Mouse (Mus musculus): ENCODE data around the gene Rnf44. TPM values are rescaled to one million over a fixed set of nuclear protein-coding genes. Genes with fewer than 3 reads are reported as not detected.

The Rnf44 gene
- 21.2 and 27.7 TPM in 2 replicates for polyA plus RNA-seq (2012; rRNA removed)

DNA sequence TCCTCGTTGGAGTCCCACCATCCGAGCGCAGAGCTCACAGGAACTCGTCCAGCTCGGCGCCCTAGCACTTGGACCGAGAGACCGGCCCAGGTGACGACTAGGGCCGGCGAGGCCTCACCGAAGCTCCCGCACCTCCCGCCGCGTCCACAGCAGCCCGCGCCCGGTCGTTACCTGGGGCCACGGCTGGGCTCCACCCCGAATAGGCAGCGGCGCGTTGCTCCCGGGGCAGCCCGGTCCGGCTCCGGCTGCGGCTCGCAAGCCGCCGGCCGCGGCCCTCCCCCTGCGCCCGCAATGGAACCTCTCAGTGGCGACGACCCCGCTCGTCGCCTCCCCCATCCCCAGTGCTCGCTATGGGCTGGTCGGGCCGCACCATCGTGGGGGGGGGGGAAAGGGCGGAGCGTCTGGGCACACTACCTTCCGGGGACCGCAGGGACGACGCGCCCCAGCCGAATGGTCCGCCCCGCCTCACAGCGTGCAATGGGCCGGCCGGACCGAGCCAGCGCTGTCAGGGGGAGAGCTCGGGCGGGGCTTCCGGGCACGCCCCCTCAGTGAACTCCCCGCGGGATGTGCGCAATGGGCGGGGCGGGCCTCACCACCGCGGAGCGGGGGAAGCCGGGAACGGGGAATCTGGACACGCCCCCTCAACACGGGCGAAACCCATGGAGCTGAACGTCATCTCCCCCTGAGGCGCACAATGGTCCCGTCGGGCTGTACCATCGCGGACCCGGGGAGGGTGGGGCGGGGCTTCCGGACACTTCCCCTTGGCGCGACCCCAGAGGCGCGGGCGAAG, at the start of gene Rnf44:
Gene Rnf44 (minus strand): TSS at position 350 of the 790 bp plus-strand sequence.

DNA sequence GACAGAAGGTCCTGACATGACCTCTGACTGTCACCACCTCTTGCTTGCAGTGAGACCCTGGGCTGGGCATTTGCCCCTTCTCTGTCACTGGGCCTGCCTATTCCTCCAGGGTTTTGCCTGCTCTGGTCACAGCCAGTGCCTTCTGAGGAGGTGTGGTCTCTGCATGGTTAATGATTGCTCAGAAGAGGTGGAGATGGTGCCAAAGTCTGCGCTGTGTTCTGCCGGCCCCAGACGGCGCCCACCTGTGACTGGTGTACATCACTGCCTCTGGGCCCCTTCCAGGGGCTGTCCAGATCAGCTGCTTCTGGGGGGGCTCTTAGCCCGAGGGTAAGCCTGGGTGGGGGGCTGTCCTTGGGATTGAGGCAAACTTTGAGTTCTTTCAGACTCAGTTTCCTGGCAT, 7.5 kb upstream of the Rnf44 start, which contains the start of gene Cdhr2:
Gene Cdhr2 (plus strand): TSS at position 219 of the 400 bp plus-strand sequence.

Other genes with a start within 250 kb of the Rnf44 start
- gene Thoc3, start 225.1 kb downstream of the Rnf44 start, polyA plus RNA-seq (2012; rRNA removed) = 16.1 and 16.2 TPM in 2 replicates
- 2.7 and 3.2 TPM in 2 replicates for gene Simc1, start 190.1 kb downstream of the Rnf44 start, polyA plus RNA-seq (2012; rRNA removed)
- gene 4833439L19Rik, start 128.5 kb downstream of the Rnf44 start, polyA plus RNA-seq (2012; rRNA removed) = 20.1 and 23.4 TPM in 2 replicates
- gene Arl10, start 118.9 kb downstream of the Rnf44 start, polyA plus RNA-seq (2012; rRNA removed) = 4.6 and 6.1 TPM in 2 replicates
- 28.1 and 29.1 TPM in 2 replicates for gene Nop16, start 103.8 kb downstream of the Rnf44 start, polyA plus RNA-seq (2012; rRNA removed)
- gene Higd2a, start 103.7 kb downstream of the Rnf44 start, polyA plus RNA-seq (2012; rRNA removed) = 40.8 and 55.3 TPM in 2 replicates
- gene Cltb, start 82.6 kb downstream of the Rnf44 start, polyA plus RNA-seq (2012; rRNA removed) = 14.4 and 15.5 TPM in 2 replicates
- 11.7 and 11.8 TPM in 2 replicates for gene Faf2, start 72.1 kb downstream of the Rnf44 start, polyA plus RNA-seq (2012; rRNA removed)
- gene Cdhr2, start 7.6 kb upstream of the Rnf44 start, polyA plus RNA-seq (2012; rRNA removed) = 6.0 and 6.7 TPM in 2 replicates
- gene Gprin1, start 56.0 kb upstream of the Rnf44 start, polyA plus RNA-seq (2012; rRNA removed) = 0.02 and 0.06 TPM in 2 replicates
- not detected in 2 replicates for gene Sncb, start 72.7 kb upstream of the Rnf44 start, polyA plus RNA-seq (2012; rRNA removed)
- gene Eif4e1b, start 90.1 kb upstream of the Rnf44 start, polyA plus RNA-seq (2012; rRNA removed) = not detected in 2 replicates
- gene Tspan17, start 95.5 kb upstream of the Rnf44 start, polyA plus RNA-seq (2012; rRNA removed) = 0.43 and 0.44 TPM in 2 replicates